Mouse (Mus musculus) embryonic facial prominence, embryonic 10.5 days (tissue): ENCODE measurements around the gene Ppp4r1. TPM values are rescaled to one million over a fixed set of nuclear protein-coding genes. Genes with fewer than 3 reads are reported as not detected.

Experiments used
- DNase-seq: peaks from one replicate; pipeline ENCODE4 v3.0.0-alpha.2; 2017; ENCODE audit warnings: low spot score
- H3K27ac ChIP-seq: fragments of 300-500 bp; sonication (generic); replicated peaks from 2 replicates; pipeline ENCODE4 v1.5.1; 2016; ENCODE audit warnings: mild to moderate bottlenecking
- H3K27me3 ChIP-seq: fragments of 300-500 bp; sonication (generic); replicated peaks from 2 replicates; pipeline ENCODE4 v1.6.1; 2016; ENCODE audit warnings: low read depth, mild to moderate bottlenecking; ENCODE audit not compliant: poor library complexity, severe bottlenecking
- H3K36me3 ChIP-seq: fragments of 300-500 bp; sonication (generic); replicated peaks from 2 replicates; pipeline ENCODE4 v1.6.1; 2016; ENCODE audit warnings: mild to moderate bottlenecking, moderate library complexity
- H3K4me1 ChIP-seq: fragments of 300-500 bp; sonication (generic); 2 replicates; pipeline ENCODE4 v1.6.1; 2016
- H3K4me3 ChIP-seq: fragments of 300-500 bp; sonication (generic); 2 replicates; pipeline ENCODE4 v1.5.1; 2016; ENCODE audit warnings: mild to moderate bottlenecking, moderate library complexity
- H3K9me3 ChIP-seq: fragments of 300-500 bp; sonication (generic); 2 replicates; pipeline ENCODE4 v1.6.1; 2016; ENCODE audit warnings: mild to moderate bottlenecking
- WGBS: fragments of 180-500 bp; shearing (Covaris S2); methylation state at CpG from one replicate; pipeline ENCODE4 v1.1.7; 2016; 5-methylcytosine and 5-hydroxymethylcytosine counted together
- polyA plus RNA-seq: library from polyadenylated mRNA; unstranded; fragments of >200 nt; fragmentation: Nextera tagmentation; extraction: Ambion mirVana; gene quantifications from 2 replicates; pipeline ENCODE4 v1.2.1, GENCODE M21; 2016

Gene Ppp4r1
- polyA plus RNA-seq, 1 experiment from 2014 or later = 61.4 TPM

GRCm38 (mm10) chr17:65851749-65852148 lies 69.4 kb downstream of the Ppp4r1 start:
- Histone ChIP-seq H3K9me3 (no peaks in the 10 kb centered on the region), H3K27ac (no peak overlapping the region), H3K27me3 (no peaks in the 10 kb centered on the region), H3K4me3 (no peak overlapping the region), H3K36me3 (peaks cover 86% of the 10 kb centered on the region), H3K4me1 (no peaks in the 10 kb centered on the region)
- WGBS = 86% methylated on average over 6 of the region's 6 CpGs
- DNase-seq = no peak

- no peak overlapping the region for H3K27ac ChIP-seq
- H3K36me3 ChIP-seq = peaks cover 87% of the 10 kb centered on the region
- no peaks in the 10 kb centered on the region for H3K27me3 ChIP-seq
- no peak for DNase-seq
- H3K4me3 ChIP-seq = no peak overlapping the region
- no peaks in the 10 kb centered on the region for H3K9me3 ChIP-seq
- 89% methylated on average over 6 of the region's 6 CpGs for WGBS
- H3K4me1 ChIP-seq = no peaks in the 10 kb centered on the region
Measured at GRCm38 (mm10) chr17:65853326-65853725, 71.0 kb downstream of the Ppp4r1 start.

GRCm38 (mm10) chr17:65854006-65854405 lies 71.6 kb downstream of the Ppp4r1 start:
- no peaks in the 10 kb centered on the region for H3K9me3 ChIP-seq
- WGBS = 90% methylated on average over 4 of the region's 4 CpGs
- peaks cover 89% of the 10 kb centered on the region for H3K36me3 ChIP-seq
- DNase-seq = no peak
- no peak overlapping the region for H3K27ac ChIP-seq
- no peaks in the 10 kb centered on the region for H3K27me3 ChIP-seq
- H3K4me3 ChIP-seq = no peak overlapping the region
- H3K4me1 ChIP-seq = no peaks in the 10 kb centered on the region

- Histone ChIP-seq H3K9me3 (no peaks in the 10 kb centered on the region), H3K4me3 (no peak overlapping the region), H3K27ac (no peak overlapping the region), H3K36me3 (peaks cover 73% of the 10 kb centered on the region), H3K4me1 (no peaks in the 10 kb centered on the region), H3K27me3 (no peaks in the 10 kb centered on the region)
- 87% methylated on average over 4 of the region's 4 CpGs for WGBS
- no peak for DNase-seq
Measured at GRCm38 (mm10) chr17:65857617-65858016, 75.2 kb downstream of the Ppp4r1 start.

- Histone ChIP-seq H3K36me3 (peaks cover 59% of the 10 kb centered on the region), H3K9me3 (no peaks in the 10 kb centered on the region), H3K27ac (no peak overlapping the region), H3K4me1 (no peaks in the 10 kb centered on the region), H3K27me3 (no peaks in the 10 kb centered on the region), H3K4me3 (no peak overlapping the region)
- 62% methylated on average over 4 of the region's 4 CpGs for WGBS
- DNase-seq = peak; percentile 50
Measured at GRCm38 (mm10) chr17:65862579-65862978, 80.2 kb downstream of the Ppp4r1 start.

GRCm38 (mm10) chr17:65863830-65864229 lies 81.5 kb downstream of the Ppp4r1 start:
- Histone ChIP-seq H3K4me3 (no peak overlapping the region), H3K36me3 (peaks cover 50% of the 10 kb centered on the region), H3K27ac (no peak overlapping the region), H3K27me3 (no peaks in the 10 kb centered on the region), H3K9me3 (no peaks in the 10 kb centered on the region), H3K4me1 (no peaks in the 10 kb centered on the region)
- WGBS = 95% methylated on average over 12 of the region's 12 CpGs
- DNase-seq = no peak

GRCm38 (mm10) chr17:65864742-65865141 lies 82.4 kb downstream of the Ppp4r1 start:
- peaks cover 45% of the 10 kb centered on the region for H3K36me3 ChIP-seq
- no peak overlapping the region for H3K4me3 ChIP-seq
- 39% methylated on average over 4 of the region's 4 CpGs for WGBS
- H3K9me3 ChIP-seq = no peaks in the 10 kb centered on the region
- H3K27me3 ChIP-seq = no peaks in the 10 kb centered on the region
- H3K4me1 ChIP-seq = no peaks in the 10 kb centered on the region
- no peak overlapping the region for H3K27ac ChIP-seq
- no peak for DNase-seq

GRCm38 (mm10) chr17:65865265-65865664 lies 82.9 kb downstream of the Ppp4r1 start:
- Histone ChIP-seq H3K9me3 (no peaks in the 10 kb centered on the region), H3K4me3 (no peak overlapping the region), H3K27me3 (no peaks in the 10 kb centered on the region), H3K27ac (no peak overlapping the region), H3K4me1 (no peaks in the 10 kb centered on the region), H3K36me3 (peaks cover 45% of the 10 kb centered on the region)
- no peak for DNase-seq

GRCm38 (mm10) chr17:65866201-65866600 lies 83.8 kb downstream of the Ppp4r1 start:
- no peak overlapping the region for H3K27ac ChIP-seq
- H3K36me3 ChIP-seq = peaks cover 37% of the 10 kb centered on the region
- no peaks in the 10 kb centered on the region for H3K9me3 ChIP-seq
- H3K27me3 ChIP-seq = no peaks in the 10 kb centered on the region
- 84% methylated on average over 3 of the region's 3 CpGs for WGBS
- peaks cover under 1% of the 10 kb centered on the region; the same call in 1 of the 2 replicates for H3K4me1 ChIP-seq
- no peak overlapping the region for H3K4me3 ChIP-seq
- DNase-seq = no peak

GRCm38 (mm10) chr17:65867996-65868395 lies 85.6 kb downstream of the Ppp4r1 start:
- peaks cover 17% of the 10 kb centered on the region for H3K4me1 ChIP-seq
- H3K27ac ChIP-seq = no peak overlapping the region
- 92% methylated on average over 5 of the region's 5 CpGs for WGBS
- H3K36me3 ChIP-seq = peaks cover 30% of the 10 kb centered on the region
- no peaks in the 10 kb centered on the region for H3K27me3 ChIP-seq
- no peak for DNase-seq
- no peaks in the 10 kb centered on the region for H3K9me3 ChIP-seq
- H3K4me3 ChIP-seq = no peak overlapping the region

- DNase-seq = no peak
- H3K4me1 ChIP-seq = peaks cover 17% of the 10 kb centered on the region
- WGBS = 87% methylated on average over 10 of the region's 10 CpGs
Measured at GRCm38 (mm10) chr17:65869720-65870119, 87.3 kb downstream of the Ppp4r1 start.

GRCm38 (mm10) chr17:65870146-65870545 lies 87.8 kb downstream of the Ppp4r1 start:
- Histone ChIP-seq H3K27ac (no peak overlapping the region), H3K4me1 (peaks cover 17% of the 10 kb centered on the region), H3K4me3 (no peak overlapping the region), H3K27me3 (no peaks in the 10 kb centered on the region), H3K36me3 (peaks cover 19% of the 10 kb centered on the region), H3K9me3 (no peaks in the 10 kb centered on the region)
- DNase-seq = peak; percentile 82
- 49% methylated on average over 4 of the region's 4 CpGs for WGBS

More at GRCm38 (mm10) chr17:65869720-65870119, 87.3 kb downstream of the Ppp4r1 start:
- no peak overlapping the region for H3K4me3 ChIP-seq
- H3K9me3 ChIP-seq = no peaks in the 10 kb centered on the region
- no peaks in the 10 kb centered on the region for H3K27me3 ChIP-seq
- peaks cover 19% of the 10 kb centered on the region for H3K36me3 ChIP-seq
- no peak overlapping the region for H3K27ac ChIP-seq

- DNase-seq = no peak
- Histone ChIP-seq H3K36me3 (peaks cover 12% of the 10 kb centered on the region), H3K4me3 (no peak overlapping the region), H3K27ac (peak overlapping the region; percentile 35; the same call in 1 of the 2 replicates), H3K9me3 (no peaks in the 10 kb centered on the region), H3K4me1 (peaks cover 17% of the 10 kb centered on the region), H3K27me3 (no peaks in the 10 kb centered on the region)
- WGBS = 37% methylated on average over 5 of the region's 5 CpGs
Measured at GRCm38 (mm10) chr17:65871641-65872041, 89.3 kb downstream of the Ppp4r1 start.

- DNase-seq = no peak
- Histone ChIP-seq H3K4me1 (peaks cover 19% of the 10 kb centered on the region), H3K36me3 (peaks cover 9% of the 10 kb centered on the region), H3K4me3 (no peak overlapping the region), H3K27me3 (no peaks in the 10 kb centered on the region), H3K9me3 (no peaks in the 10 kb centered on the region), H3K27ac (peak overlapping the region; percentile 35)
- WGBS = 62% methylated on average over 6 of the region's 6 CpGs
Measured at GRCm38 (mm10) chr17:65872051-65872450, 89.7 kb downstream of the Ppp4r1 start.
